15 mouse cellular contexts compared by ENCODE assay signal in genomic region chr9:59033492-59033891, GRCm38 (mm10). TPM values are rescaled to one million over a fixed set of nuclear protein-coding genes. Genes with fewer than 3 reads are reported as not detected.
DNase-seq lines count a peak whose midpoint lies in the region; ATAC-seq and TF ChIP-seq lines count a peak whose summit lies in the region.
"Had no signal": no experiment of that assay in that cellular context is flagged by ENCODE, and none has a peak within 500 bp of the region (broad histone marks: within the 10 kb centered on the region; RNA-seq: fewer than 3 reads in every experiment).

No protein-coding gene starts in this region.

- no peaks in the 10 kb centered on the region for H3K27me3 ChIP-seq in forebrain, embryonic 11.5 days (ENCODE audit: control insufficient read depth, insufficient read depth, low read length)
- H3K27me3 ChIP-seq in forebrain, embryonic 10.5 days (ENCODE audit: poor library complexity, severe bottlenecking), result no peaks in the 10 kb centered on the region
- H3K27me3 ChIP-seq in lung, embryonic 14.5 days (ENCODE audit: insufficient read depth, low read length), result no peaks in the 10 kb centered on the region
- no peaks in the 10 kb centered on the region for H3K27me3 ChIP-seq in forebrain, embryonic 16.5 days (replicated peaks; ENCODE audit: control insufficient read depth, insufficient read depth, low read length)
- H3K27me3 ChIP-seq in midbrain, postnatal 0 days (ENCODE audit: insufficient read depth, low read length), result no peaks in the 10 kb centered on the region
- H3K27me3 ChIP-seq: intestine, embryonic 15.5 days; limb, embryonic 15.5 days had no signal

- H3K36me3 ChIP-seq in forebrain, embryonic 11.5 days (ENCODE audit: control insufficient read depth, insufficient read depth, low read length), result no peaks in the 10 kb centered on the region
- peaks cover 12% of the 10 kb centered on the region for H3K36me3 ChIP-seq in forebrain, embryonic 10.5 days (replicated peaks)
- no peaks in the 10 kb centered on the region for H3K36me3 ChIP-seq in lung, embryonic 14.5 days (ENCODE audit: insufficient read depth)
- no peaks in the 10 kb centered on the region for H3K36me3 ChIP-seq in forebrain, embryonic 16.5 days (ENCODE audit: control insufficient read depth, insufficient read depth)
- H3K36me3 ChIP-seq in midbrain, postnatal 0 days (ENCODE audit: insufficient read depth, low read length), result no peaks in the 10 kb centered on the region
- H3K36me3 ChIP-seq: intestine, embryonic 15.5 days; limb, embryonic 15.5 days had no signal

- no peak for DNase-seq in forebrain, embryonic 11.5 days (ENCODE audit: low spot score)
- DNase-seq in forebrain, embryonic 10.5 days (ENCODE audit: extremely low spot score, low spot score), result no peak
- DNase-seq in lung, embryonic 14.5 days, result no peak
- no peak for DNase-seq in lung, postnatal 25 days (ENCODE audit: low spot score)
- no peak for DNase-seq in midbrain, postnatal 0 days (ENCODE audit: low spot score)
- no peak for DNase-seq in retina, postnatal 1 day
- DNase-seq in gastrocnemius, adult 18-20 months (ENCODE audit: low spot score), result no peak
- DNase-seq: adrenal gland, postnatal 14 days; heart, adult 11 months; layer of hippocampus, adult 9-11 months; right cerebral cortex, postnatal 25 days had no signal

- no peak for ATAC-seq in forebrain, embryonic 11.5 days (replicated peaks; ENCODE audit: low FRiP score)
- no peak for ATAC-seq in lung, embryonic 14.5 days (ENCODE audit: insufficient read depth)
- ATAC-seq in forebrain, embryonic 16.5 days, result no peak
- no peak for ATAC-seq in midbrain, postnatal 0 days (ENCODE audit: low FRiP score)
- ATAC-seq: intestine, embryonic 15.5 days had no signal

- 0 out of 2 replicates have a peak overlapping the region, but pooled peaks have one; percentile 11 for H3K4me2 ChIP-seq in forebrain, embryonic 11.5 days (ENCODE audit: low read depth, low read length, severe bottlenecking)
- peak overlapping the region; percentile 71 for H3K4me2 ChIP-seq in lung, embryonic 14.5 days
- H3K4me2 ChIP-seq in forebrain, embryonic 16.5 days (ENCODE audit: low read length), result peak overlapping the region; percentile 47
- peak overlapping the region; percentile 85 for H3K4me2 ChIP-seq in midbrain, postnatal 0 days (ENCODE audit: low read depth, low read length, poor library complexity, severe bottlenecking)
- H3K4me2 ChIP-seq: limb, embryonic 15.5 days had no signal

- H3K4me3 ChIP-seq in forebrain, embryonic 11.5 days (ENCODE audit: low read depth, low read length), result no peak overlapping the region
- H3K4me3 ChIP-seq in forebrain, embryonic 10.5 days, result no peak overlapping the region
- peak overlapping the region; percentile 92 for H3K4me3 ChIP-seq in lung, embryonic 14.5 days (ENCODE audit: low read depth, low read length)
- peak overlapping the region; percentile 27 for H3K4me3 ChIP-seq in forebrain, embryonic 16.5 days (replicated peaks; ENCODE audit: low read length)
- H3K4me3 ChIP-seq in midbrain, postnatal 0 days (ENCODE audit: low read depth, low read length), result peak overlapping the region; percentile 18; the same call in 1 of the 2 replicates
- H3K4me3 ChIP-seq: intestine, embryonic 15.5 days; limb, embryonic 15.5 days had no signal

- H3K27ac ChIP-seq in forebrain, embryonic 11.5 days (ENCODE audit: low read depth, low read length), result no peak overlapping the region
- H3K27ac ChIP-seq in forebrain, embryonic 10.5 days, result no peak overlapping the region
- no peak overlapping the region for H3K27ac ChIP-seq in lung, embryonic 14.5 days (ENCODE audit: low read depth)
- H3K27ac ChIP-seq in forebrain, embryonic 16.5 days (ENCODE audit: low read length), result no peak overlapping the region
- no peak overlapping the region for H3K27ac ChIP-seq in midbrain, postnatal 0 days (ENCODE audit: low read depth, low read length)
- H3K27ac ChIP-seq: intestine, embryonic 15.5 days; limb, embryonic 15.5 days; macrophage had no signal

- TF ChIP-seq CTCF in lung, embryonic 14.5 days (IDR thresholded peaks at IDR 0.05; ENCODE audit: low read depth), result no peak
- no peak for TF ChIP-seq CTCF in midbrain, postnatal 0 days (IDR thresholded peaks at IDR 0.05)

- no peaks in the 10 kb centered on the region; the same call in 1 of the 2 replicates for H3K9me3 ChIP-seq in forebrain, embryonic 11.5 days (ENCODE audit: control insufficient read depth, low read length)
- peaks cover 6% of the 10 kb centered on the region; the same call in 1 of the 2 replicates for H3K9me3 ChIP-seq in forebrain, embryonic 10.5 days
- no peaks in the 10 kb centered on the region for H3K9me3 ChIP-seq in lung, embryonic 14.5 days (ENCODE audit: low read depth, low read length)
- peaks cover 4% of the 10 kb centered on the region; the same call in 1 of the 2 replicates for H3K9me3 ChIP-seq in forebrain, embryonic 16.5 days (ENCODE audit: control insufficient read depth, low read length)
- no peaks in the 10 kb centered on the region for H3K9me3 ChIP-seq in midbrain, postnatal 0 days (ENCODE audit: low read length)
- H3K9me3 ChIP-seq: intestine, embryonic 15.5 days; limb, embryonic 15.5 days had no signal

- no peaks in the 10 kb centered on the region; the same call in 1 of the 2 replicates for H3K4me1 ChIP-seq in forebrain, embryonic 11.5 days (replicated peaks; ENCODE audit: control insufficient read depth, insufficient read depth, low read length)
- peaks cover 45% of the 10 kb centered on the region for H3K4me1 ChIP-seq in forebrain, embryonic 10.5 days
- H3K4me1 ChIP-seq in lung, embryonic 14.5 days (ENCODE audit: insufficient read depth), result 0 out of 2 replicates have a peak, but pooled peaks cover 8% of the 10 kb centered on the region
- H3K4me1 ChIP-seq in forebrain, embryonic 16.5 days (replicated peaks; ENCODE audit: control insufficient read depth, insufficient read depth, low read length), result peaks cover 24% of the 10 kb centered on the region
- H3K4me1 ChIP-seq in midbrain, postnatal 0 days (ENCODE audit: insufficient read depth, low read length), result peaks cover 14% of the 10 kb centered on the region; the same call in 1 of the 2 replicates

- 74% methylated on average over 3 of the region's 3 CpGs for WGBS in forebrain, embryonic 11.5 days
- 70% methylated on average over 3 of the region's 3 CpGs for WGBS in forebrain, embryonic 10.5 days
- WGBS in lung, embryonic 14.5 days, result 31% methylated on average over 3 of the region's 3 CpGs
- WGBS in forebrain, embryonic 16.5 days, result 66% methylated on average over 3 of the region's 3 CpGs
- WGBS in midbrain, postnatal 0 days, result 55% methylated on average over 3 of the region's 3 CpGs

- H3K9ac ChIP-seq in forebrain, embryonic 11.5 days (ENCODE audit: low read length), result no peak overlapping the region
- H3K9ac ChIP-seq in lung, embryonic 14.5 days, result 0 out of 2 replicates have a peak overlapping the region, but pooled peaks have one; percentile 15
- no peak overlapping the region for H3K9ac ChIP-seq in forebrain, embryonic 16.5 days (replicated peaks; ENCODE audit: low read depth, low read length)
- H3K9ac ChIP-seq in midbrain, postnatal 0 days (replicated peaks; ENCODE audit: low read length, poor library complexity, severe bottlenecking), result no peak overlapping the region
- H3K9ac ChIP-seq: intestine, embryonic 15.5 days; limb, embryonic 15.5 days had no signal

RNA-seq across cellular contexts. Expression of gene Neo1, which starts 2.7 kb away (rescaled TPM):
- polyA plus RNA-seq in forebrain, embryonic 11.5 days (2014; fragmentation: Nextera tagmentation; extraction: Ambion mirVana), result 38.6 and 41.8 TPM in 2 replicates
- 26.7 and 28.8 TPM in 2 replicates for polyA plus RNA-seq in forebrain, embryonic 10.5 days (2016; fragmentation: Nextera tagmentation; extraction: Ambion mirVana)
- 62.3 and 62.8 TPM in 2 replicates for polyA plus RNA-seq in lung, embryonic 14.5 days (2014; fragmentation: Nextera tagmentation; extraction: Ambion mirVana)
- 64.7 and 71.2 TPM in 2 replicates for polyA plus RNA-seq in forebrain, embryonic 16.5 days (2015; fragmentation: Nextera tagmentation; extraction: Ambion mirVana)
- 181 and 194 TPM in 2 replicates for total RNA-seq in midbrain, postnatal 0 days (2014; rRNA removed)
- polyA plus RNA-seq in midbrain, postnatal 0 days (2015; fragmentation: Nextera tagmentation; extraction: Ambion mirVana), result 32.0 and 40.7 TPM in 2 replicates
- 10 to 100 TPM; 31.4 to 32.0 TPM for total RNA-seq in gastrocnemius, adult 18-20 months (2021)

Comparison
In these comparisons a context has a peak if more than half of its experiments do, and no peak if none do; other contexts are left out.
1. H3K4me3 ChIP-seq: peak in lung, embryonic 14.5 days (single experiment), forebrain, embryonic 16.5 days (single experiment) and midbrain, postnatal 0 days (single experiment); none in forebrain, embryonic 11.5 days (single experiment) and forebrain, embryonic 10.5 days (single experiment).
2. H3K4me2 ChIP-seq: peak in every context shown above with its lines; median percentile 85 in midbrain, postnatal 0 days; 71 in lung, embryonic 14.5 days; 47 in forebrain, embryonic 16.5 days; 11 in forebrain, embryonic 11.5 days.